Mouse (Mus musculus): ENCODE measurements around the gene Smu1. TPM values are rescaled to one million over a fixed set of nuclear protein-coding genes. Genes with fewer than 3 reads are reported as not detected.

Smu1 gene
- 6.7 and 9.0 TPM in 2 replicates for polyA plus RNA-seq (2012)

DNA sequence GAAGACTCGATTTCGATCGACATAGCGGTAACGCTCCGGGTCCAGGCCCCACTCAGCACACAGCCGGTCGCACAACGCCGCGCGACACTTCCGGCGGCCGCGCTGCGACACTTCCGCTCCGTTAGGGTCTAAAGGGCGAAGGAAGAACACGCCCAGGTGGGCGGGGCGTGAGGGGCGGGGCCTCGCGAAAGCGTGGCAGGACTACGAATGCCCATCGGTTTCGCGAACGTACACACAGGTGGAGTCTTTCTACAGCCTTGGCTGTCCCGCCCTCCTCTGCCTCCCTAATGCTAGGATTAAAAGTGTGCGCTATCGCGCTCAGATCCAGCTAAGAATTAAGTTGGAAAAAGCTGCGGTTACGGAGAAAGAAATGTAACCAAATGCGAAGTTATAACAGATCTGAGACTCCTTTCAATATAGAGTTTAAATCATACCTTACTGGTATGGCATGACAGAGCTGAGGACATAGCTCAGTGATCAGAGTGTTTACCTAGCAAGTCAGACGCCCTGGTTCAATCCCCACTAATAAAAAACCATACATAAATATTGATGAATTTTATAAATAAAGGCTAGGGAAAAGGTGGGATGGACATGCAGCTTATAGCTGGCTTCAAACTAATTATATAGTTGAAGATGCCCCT, at the start of gene Smu1:
TSS of gene Smu1 (minus strand) at position 144 of the 641 bp plus-strand sequence.

DNA sequence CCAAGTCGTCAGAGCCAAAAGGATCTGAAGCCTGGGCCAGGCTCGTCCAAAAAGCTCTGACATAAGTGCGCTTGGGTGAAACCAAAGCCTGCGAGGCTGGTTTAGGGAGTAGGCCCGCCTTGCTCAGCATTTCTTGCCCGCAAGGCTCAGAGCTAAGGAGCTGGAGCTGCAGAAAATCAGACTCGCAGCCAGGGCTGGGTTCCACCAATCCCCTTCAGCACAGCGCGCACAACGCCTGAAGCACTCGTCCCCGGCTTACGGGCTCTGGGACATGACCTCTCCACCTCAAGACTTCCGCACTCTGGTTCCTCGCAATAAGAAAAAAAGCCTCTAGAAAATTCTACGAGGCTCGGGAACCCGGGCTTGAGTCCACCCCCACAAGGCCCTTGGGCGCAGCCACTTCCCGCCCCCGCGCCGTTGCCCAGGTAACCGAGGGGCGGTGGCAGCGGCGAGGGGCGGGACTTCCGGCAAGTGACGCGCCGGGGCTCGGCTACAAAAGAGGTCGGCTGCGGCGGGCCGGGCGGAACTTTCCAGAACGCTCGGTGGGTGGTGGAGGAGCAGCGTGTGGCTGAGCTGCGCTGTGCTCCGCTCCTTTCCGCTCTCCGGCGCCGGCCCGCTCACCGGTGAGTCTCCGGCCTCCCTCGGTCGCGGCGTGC, 35.6 kb downstream of the Smu1 start, which contains the start of gene Dnaja1:
TSS of gene Dnaja1 (plus strand) at position 140 of the 656 bp plus-strand sequence.

DNA sequence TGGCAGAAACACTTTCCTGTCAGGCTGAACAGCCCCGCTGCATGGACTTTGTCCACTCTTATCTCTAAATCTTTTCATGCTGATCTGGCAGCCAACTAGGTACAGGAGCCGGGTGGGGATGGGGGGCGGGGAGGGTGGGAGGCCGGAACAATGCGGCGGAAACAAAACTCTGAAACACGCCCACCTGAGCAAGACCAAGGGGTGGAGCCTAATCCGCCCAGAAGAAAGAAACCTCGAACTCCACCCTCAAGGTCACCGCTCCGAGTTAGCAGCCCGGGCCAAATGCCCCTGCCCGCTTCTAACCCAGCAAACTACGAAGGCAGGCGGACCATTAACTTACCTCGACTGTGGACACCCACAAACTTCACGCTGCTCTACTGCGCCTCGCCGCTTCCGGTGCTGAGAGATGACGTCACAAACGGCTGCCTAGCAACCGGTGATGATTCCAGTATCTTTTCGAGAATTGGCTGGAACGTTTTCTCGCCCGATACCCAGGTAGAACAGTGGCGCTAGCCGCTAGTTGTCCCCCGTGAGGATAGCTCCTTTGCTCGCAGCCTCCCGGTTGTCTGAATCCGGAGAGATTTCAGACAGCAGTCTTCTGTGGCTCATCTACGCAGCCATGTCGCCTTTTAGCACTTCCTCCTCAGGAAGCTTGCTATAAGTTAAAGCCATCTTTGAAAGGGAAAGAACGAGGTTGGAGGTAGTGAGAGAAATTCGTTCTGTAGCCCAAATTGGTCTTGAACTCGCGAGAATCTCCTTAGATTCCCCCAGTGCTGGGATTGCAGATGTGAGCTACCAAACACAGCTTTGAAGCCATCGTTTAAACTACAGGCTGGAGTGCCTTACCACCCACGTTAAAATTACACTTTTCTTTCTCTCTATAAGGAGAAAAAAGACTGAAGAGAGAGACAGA, 54.7 kb downstream of the Smu1 start, which contains the start of gene Aptx:
TSS of gene Aptx (minus strand) at position 398 of the 913 bp plus-strand sequence.

Other genes with a start within 250 kb of the Smu1 start
- gene Aptx, start 54.7 kb downstream of the Smu1 start, polyA plus RNA-seq (2012): 5.2 TPM in 2 replicates
- gene Dnaja1, start 35.8 kb downstream of the Smu1 start, polyA plus RNA-seq (2012): 213 and 225 TPM in 2 replicates
- 31.7 and 42.7 TPM in 2 replicates for gene B4galt1, start 96.1 kb upstream of the Smu1 start, polyA plus RNA-seq (2012)
- gene Spink4, start 162.1 kb upstream of the Smu1 start, polyA plus RNA-seq (2012): not detected in 2 replicates
- gene Bag1, start 190.4 kb upstream of the Smu1 start, polyA plus RNA-seq (2012): 354 and 451 TPM in 2 replicates
- 3.5 and 3.8 TPM in 2 replicates for gene Chmp5, start 190.5 kb upstream of the Smu1 start, polyA plus RNA-seq (2012)
- 27.5 and 28.9 TPM in 2 replicates for gene Nfx1, start 213.0 kb upstream of the Smu1 start, polyA plus RNA-seq (2012)